Mouse (Mus musculus) lung, postnatal 0 days (tissue): ENCODE data around the gene Gm15557. TPM values are rescaled to one million over a fixed set of nuclear protein-coding genes. Genes with fewer than 3 reads are reported as not detected.
"Not testable (repeated sequence)": the region's sequence is repeated elsewhere in the genome, so short reads cannot be mapped to it uniquely, and the experiment has no call there.

Source experiments
- ATAC-seq: fragments of 200-750 bp; cut with Nextera tagmentation; 2 replicates; pipeline ENCODE4 v1.8.0; 2017; ENCODE audit warnings: moderate library complexity
- DNase-seq: peaks from one replicate; pipeline ENCODE4 v3.0.0-alpha.2; 2016; ENCODE audit warnings: low spot score
- H3K27ac ChIP-seq: fragments of 300-500 bp; sonication (generic); 2 replicates; pipeline ENCODE4 v1.5.1; 2014; ENCODE audit warnings: antibody characterized with exemption, mild to moderate bottlenecking, low read length, mixed read lengths
- H3K27me3 ChIP-seq: fragments of 300-500 bp; sonication (generic); replicated peaks from 2 replicates; pipeline ENCODE4 v1.6.1; 2014; ENCODE audit warnings: low read length, mixed read lengths; ENCODE audit not compliant: insufficient read depth
- H3K36me3 ChIP-seq: fragments of 300-500 bp; sonication (generic); 2 replicates; pipeline ENCODE4 v1.6.1; 2014; ENCODE audit warnings: low read length, mixed read lengths; ENCODE audit not compliant: insufficient read depth
- H3K4me1 ChIP-seq: fragments of 300-500 bp; sonication (generic); 2 replicates; pipeline ENCODE4 v1.6.1; 2014; ENCODE audit warnings: antibody characterized with exemption, low read depth, low read length, mixed read lengths; ENCODE audit not compliant: insufficient read depth
- H3K4me2 ChIP-seq: fragments of 300-500 bp; sonication (generic); replicated peaks from 2 replicates; pipeline ENCODE4 v1.6.1; 2014; ENCODE audit warnings: low read depth, mild to moderate bottlenecking, low read length, moderate library complexity, mixed read lengths
- H3K4me3 ChIP-seq: fragments of 300-500 bp; sonication (generic); 2 replicates; pipeline ENCODE4 v1.5.1; 2014; ENCODE audit warnings: low read depth, low read length
- H3K9ac ChIP-seq: fragments of 300-500 bp; sonication (generic); replicated peaks from 2 replicates; pipeline ENCODE4 v1.6.1; 2014; ENCODE audit warnings: low read depth, mild to moderate bottlenecking
- H3K9me3 ChIP-seq: fragments of 300-500 bp; sonication (generic); 2 replicates; pipeline ENCODE4 v1.6.1; 2016; ENCODE audit warnings: low read length, mixed read lengths
- CTCF ChIP-seq: IDR thresholded peaks from 2 replicates; pipeline ENCODE4 v1.5.1; 2016; ENCODE audit warnings: antibody characterized with exemption, mild to moderate bottlenecking
- EP300 ChIP-seq: IDR thresholded peaks from 2 replicates; pipeline ENCODE4 v1.6.1; 2016; ENCODE audit warnings: antibody characterized with exemption, mild to moderate bottlenecking, control low read depth
- WGBS: fragments of 180-500 bp; shearing (Covaris S2); extraction: QIAGEN DNeasy Blood & Tissue Kit; methylation state at CpG from one replicate; pipeline ENCODE4 v1.1.7; 2014; 5-methylcytosine and 5-hydroxymethylcytosine counted together
- polyA plus RNA-seq: library from polyadenylated mRNA; unstranded; fragments of >200 nt; fragmentation: Nextera tagmentation; extraction: Ambion mirVana; gene quantifications from 2 replicates; pipeline ENCODE4 v1.2.1, GENCODE M21; 2015

Gm15557 gene
- polyA plus RNA-seq, 1 experiment from 2014 or later = not detected

DNA sequence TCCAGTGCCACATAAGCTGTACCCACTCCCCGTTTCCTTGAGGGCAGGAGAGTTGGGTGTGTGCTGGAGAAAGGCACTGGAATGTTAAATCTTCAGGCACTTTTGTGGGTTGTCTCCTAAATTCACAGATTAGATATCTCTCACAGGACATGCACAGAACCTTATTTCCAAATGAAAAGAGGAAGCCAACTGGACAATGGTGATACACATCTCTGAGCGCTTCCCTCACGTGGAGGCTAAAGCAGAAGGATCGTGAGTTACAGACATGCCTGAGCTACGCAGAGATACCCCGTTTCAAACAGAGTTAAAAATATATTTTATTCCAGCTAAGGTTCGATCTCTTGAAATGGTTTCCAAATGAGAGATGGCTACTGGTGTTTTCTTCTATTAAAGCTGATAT lies 17.4 kb upstream of the Gm15557 start:
- ATAC-seq (no peak), DNase-seq (no peak)
- Histone ChIP-seq H3K36me3 (0 out of 2 replicates have a peak, but pooled peaks cover 3% of the 10 kb centered on the region), H3K4me3 (no peak overlapping the region), H3K4me2 (no peak overlapping the region), H3K9ac (no peak overlapping the region), H3K27ac (no peak overlapping the region), H3K27me3 (no peaks in the 10 kb centered on the region), H3K4me1 (no peaks in the 10 kb centered on the region), H3K9me3 (no peaks in the 10 kb centered on the region)
- TF ChIP-seq EP300 (no peak), CTCF (no peak)
- WGBS = 92% methylated on average over 7 of the region's 7 CpGs

DNA sequence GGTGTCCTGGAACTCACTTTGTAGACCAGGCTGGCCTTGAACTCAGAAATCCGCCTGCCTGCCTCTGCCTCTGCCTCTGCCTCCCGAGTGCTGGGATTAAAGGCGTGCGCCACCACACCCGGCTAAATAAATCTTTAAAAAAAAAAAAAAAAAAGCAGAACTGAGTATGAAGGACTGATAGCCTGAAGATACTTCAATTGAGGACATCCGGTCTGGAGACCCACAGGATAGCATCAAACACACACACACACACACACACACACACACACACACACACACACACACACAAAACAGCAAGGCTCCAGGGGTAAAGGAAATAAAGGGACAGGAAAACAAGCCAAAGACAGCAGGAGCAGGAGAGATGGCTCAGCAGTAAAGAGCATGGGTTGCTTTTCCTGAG lies 15.3 kb upstream of the Gm15557 start:
- not testable (repeated sequence) for H3K9me3 ChIP-seq, H3K4me3 ChIP-seq, ATAC-seq, H3K27me3 ChIP-seq, DNase-seq, H3K9ac ChIP-seq, H3K36me3 ChIP-seq, H3K27ac ChIP-seq, H3K4me2 ChIP-seq, H3K4me1 ChIP-seq
- 92% methylated on average over 6 of the region's 6 CpGs for WGBS

DNA sequence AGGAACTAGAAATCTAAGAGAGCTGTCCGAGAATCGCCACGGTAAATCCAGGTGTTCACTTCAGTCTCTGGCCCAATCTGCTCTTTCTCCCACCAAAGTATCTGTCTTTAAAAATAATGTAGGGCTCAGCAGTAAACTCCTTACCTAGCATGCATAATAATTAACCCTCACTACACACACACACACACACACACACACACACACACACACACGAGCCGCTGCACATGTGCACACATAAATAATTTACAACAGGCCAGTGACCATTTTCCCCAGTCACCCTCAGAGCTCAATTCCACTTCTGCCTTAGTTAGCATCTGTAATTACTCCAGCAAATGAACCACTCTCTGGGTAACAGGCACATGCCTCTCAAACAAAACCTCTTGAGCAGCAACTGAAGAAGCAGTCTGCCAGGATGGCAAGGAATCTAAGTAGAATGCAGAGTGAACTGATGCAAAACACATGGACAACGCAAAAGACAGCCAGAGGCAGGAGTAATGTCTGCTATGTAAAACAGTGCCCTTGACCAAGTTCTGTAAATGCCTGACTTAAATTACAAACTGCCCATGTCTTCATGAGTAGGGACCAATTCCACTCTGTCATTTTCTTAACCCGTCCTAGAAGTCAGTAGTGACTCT lies 11.7 kb upstream of the Gm15557 start:
- Histone ChIP-seq H3K27me3 (no peaks in the 10 kb centered on the region), H3K9ac (no peak overlapping the region), H3K27ac (peak overlapping the region; percentile 72; the same call in 1 of the 2 replicates), H3K9me3 (no peaks in the 10 kb centered on the region), H3K36me3 (no peaks in the 10 kb centered on the region), H3K4me2 (peak overlapping the region; percentile 71), H3K4me3 (peak overlapping the region; percentile 60; the same call in 1 of the 2 replicates), H3K4me1 (peaks cover 9% of the 10 kb centered on the region)
- WGBS = 66% methylated on average over 7 of the region's 7 CpGs
- no peak for DNase-seq
- no peak for ATAC-seq
- TF ChIP-seq CTCF (no peak), EP300 (no peak)

DNA sequence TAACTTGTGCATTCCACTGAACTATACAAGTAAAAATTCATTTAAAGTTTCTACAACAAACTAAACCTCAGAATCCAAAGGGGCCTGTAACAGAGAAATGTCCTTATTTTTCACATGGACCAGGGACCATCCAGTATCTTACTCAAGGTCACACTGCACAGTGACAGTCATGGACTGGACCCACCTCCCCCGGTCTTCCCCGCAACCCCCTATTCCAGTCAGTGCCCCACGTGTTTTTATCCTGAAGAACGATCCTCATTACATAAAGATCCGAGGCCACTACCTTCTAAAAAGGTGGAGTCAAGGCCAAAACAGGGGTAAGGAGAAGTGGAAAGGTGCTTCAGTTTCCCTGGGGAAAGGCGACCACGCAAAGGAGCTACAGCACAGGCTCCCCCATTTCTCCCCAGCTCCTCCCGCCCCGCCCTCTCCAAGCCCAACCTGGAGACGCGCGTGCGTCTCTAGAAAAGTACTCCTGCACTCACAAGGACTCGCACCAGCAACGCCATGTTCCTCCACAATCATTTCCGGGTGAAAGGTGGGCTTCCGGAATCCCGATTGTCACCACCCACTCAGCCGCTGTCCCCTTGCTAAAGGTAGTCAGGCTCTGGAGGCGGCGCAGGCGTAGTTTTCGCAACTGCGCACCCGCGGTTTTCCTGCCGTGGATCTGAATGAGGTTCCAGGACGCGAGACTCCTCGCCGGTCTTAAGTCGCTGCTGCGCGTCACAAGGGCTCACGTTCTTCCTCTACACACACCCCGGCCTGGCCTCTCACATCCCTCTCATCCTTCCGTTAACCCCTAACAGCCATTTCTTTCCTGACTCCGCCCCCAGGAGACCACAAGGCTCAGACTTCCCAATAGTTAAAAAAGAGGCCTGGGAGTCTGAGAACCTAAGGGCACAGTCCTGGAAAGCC lies 10.7 kb upstream of the Gm15557 start, which contains the start of gene Uqcc1:
Gene Uqcc1, minus strand, starts transcription at position 780 of the 912 bp plus-strand sequence.
- under 1% methylated on average over 38 of the region's 38 CpGs for WGBS
- Histone ChIP-seq H3K27me3 (no peaks in the 10 kb centered on the region), H3K27ac (peak within 1 kb of the TSS; percentile 72), H3K4me3 (peak within 1 kb of the TSS; percentile 60), H3K36me3 (no peaks in the 10 kb centered on the region), H3K4me2 (peak within 1 kb of the TSS; percentile 71), H3K9ac (peak within 1 kb of the TSS; percentile 30), H3K4me1 (peaks cover 9% of the 10 kb centered on the region), H3K9me3 (no peaks in the 10 kb centered on the region)
- TF ChIP-seq EP300 (no peak), CTCF (no peak)
- DNase-seq (peak; percentile 95), ATAC-seq (peak; percentile 97)

DNA sequence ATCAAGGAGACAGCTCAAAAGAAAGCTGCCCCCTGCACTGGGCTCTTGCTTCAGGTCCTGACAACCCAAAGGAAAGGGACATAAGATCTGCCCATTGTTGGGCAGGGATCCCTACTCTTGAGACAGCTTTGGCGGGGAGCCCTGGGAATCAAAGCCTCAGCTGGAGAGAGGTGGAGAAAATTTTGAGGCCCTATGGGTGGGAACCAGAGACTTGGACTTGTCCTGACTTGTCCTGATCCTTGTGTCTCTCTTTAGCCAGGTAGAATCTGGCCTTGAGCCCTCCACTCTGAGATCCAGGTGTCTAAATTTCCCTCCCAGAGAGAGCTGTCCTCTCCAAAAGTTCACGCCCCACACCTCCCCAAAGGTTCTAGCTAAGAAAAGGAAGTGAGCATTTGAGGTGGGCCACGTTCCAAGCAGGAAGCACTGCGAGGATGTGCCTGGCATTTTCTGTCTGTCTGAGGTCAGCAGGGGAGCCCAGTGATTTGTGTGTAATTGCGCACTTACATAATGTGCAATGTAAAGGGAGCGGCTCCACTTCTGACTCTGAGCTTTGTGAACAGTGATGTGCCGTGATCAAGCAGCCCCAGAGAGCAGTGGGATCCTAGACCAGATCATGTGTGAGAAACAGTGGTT lies 515 bp upstream of the Gm15557 start:
- DNase-seq = no peak
- 61% methylated on average over 7 of the region's 7 CpGs for WGBS

More for the DNA sequence above, 515 bp upstream of the Gm15557 start:
- Histone ChIP-seq H3K27ac (no peak overlapping the region), H3K27me3 (no peaks in the 10 kb centered on the region), H3K9me3 (no peaks in the 10 kb centered on the region), H3K4me3 (no peak overlapping the region), H3K36me3 (no peaks in the 10 kb centered on the region), H3K9ac (no peak overlapping the region), H3K4me1 (peaks cover 3% of the 10 kb centered on the region; the same call in 1 of the 2 replicates), H3K4me2 (no peak overlapping the region)
- no peak for ATAC-seq
- no peak for TF ChIP-seq EP300
- no peak for TF ChIP-seq CTCF
